Mouse (Mus musculus): ENCODE results near the gene Batf3.

Batf3 gene

GRCm38 (mm10) chr1:191085597-191085996 is 12.1 kb upstream of the Batf3 start:
- intact Hi-C loops (cut with DNase I): loop anchor here (10.0 kb wide), 1 partner anchor 189 kb away; no protein-coding TSS in a partner anchor

- intact Hi-C loops (cut with DNase I): loop anchor here (10.0 kb wide), 1 partner anchor 188 kb away; no protein-coding TSS in a partner anchor
These were observed 11.3 kb upstream of the Batf3 start for GRCm38 (mm10) chr1:191086304-191086878.

- intact Hi-C loops (cut with DNase I): loop anchor here (10.0 kb wide), 1 partner anchor 188 kb away; no protein-coding TSS in a partner anchor
These were observed 10.7 kb upstream of the Batf3 start for GRCm38 (mm10) chr1:191086960-191087359.

- intact Hi-C loops (cut with DNase I): loop anchor here (10.0 kb wide), 1 partner anchor 187 kb away; no protein-coding TSS in a partner anchor
These were observed 9.7 kb upstream of the Batf3 start for GRCm38 (mm10) chr1:191087955-191088354.

- intact Hi-C loops (cut with DNase I): loop anchor here (10.0 kb wide), 1 partner anchor 185 kb away; no protein-coding TSS in a partner anchor
These were observed 8.3 kb upstream of the Batf3 start for GRCm38 (mm10) chr1:191089355-191089754.

GRCm38 (mm10) chr1:191092050-191092449 is 5.6 kb upstream of the Batf3 start:
- intact Hi-C loops (cut with DNase I): no loop called here

- intact Hi-C loops (cut with DNase I): no loop called here
These were observed 4.1 kb upstream of the Batf3 start for GRCm38 (mm10) chr1:191093578-191093977.

GRCm38 (mm10) chr1:191095019-191095418 is 2.6 kb upstream of the Batf3 start:
- intact Hi-C loops (cut with DNase I): no loop called here

GRCm38 (mm10) chr1:191096871-191097681 is 571 bp upstream of the Batf3 start:
- intact Hi-C loops (cut with DNase I): no loop called here

GRCm38 (mm10) chr1:191099114-191099513 is 1.5 kb downstream of the Batf3 start:
- intact Hi-C loops (cut with DNase I): no loop called here

GRCm38 (mm10) chr1:191099772-191100291 is 2.2 kb downstream of the Batf3 start:
- intact Hi-C loops (cut with DNase I): no loop called here

- intact Hi-C loops (cut with DNase I): no loop called here
These were observed 5.2 kb downstream of the Batf3 start for GRCm38 (mm10) chr1:191102730-191103370.

GRCm38 (mm10) chr1:191105246-191105645 is 7.6 kb downstream of the Batf3 start:
- intact Hi-C loops (cut with DNase I): no loop called here

- intact Hi-C loops (cut with DNase I): no loop called here
These were observed 9.7 kb downstream of the Batf3 start for GRCm38 (mm10) chr1:191107306-191107705.

- intact Hi-C loops (cut with DNase I): no loop called here
These were observed 12.3 kb downstream of the Batf3 start for GRCm38 (mm10) chr1:191109907-191110306.

GRCm38 (mm10) chr1:191111146-191111545 is 13.5 kb downstream of the Batf3 start:
- intact Hi-C loops (cut with DNase I): no loop called here

GRCm38 (mm10) chr1:191114868-191115267 is 17.2 kb downstream of the Batf3 start:
- intact Hi-C loops (cut with DNase I): no loop called here

- intact Hi-C loops (cut with DNase I): no loop called here
These were observed 18.0 kb downstream of the Batf3 start for GRCm38 (mm10) chr1:191115514-191116238.

GRCm38 (mm10) chr1:191122744-191123143 is 25.1 kb downstream of the Batf3 start:
- intact Hi-C loops (cut with DNase I): no loop called here

GRCm38 (mm10) chr1:191123696-191124095 is 26.0 kb downstream of the Batf3 start:
- intact Hi-C loops (cut with DNase I): no loop called here

- intact Hi-C loops (cut with DNase I): no loop called here
These were observed 26.6 kb downstream of the Batf3 start for GRCm38 (mm10) chr1:191124288-191124687.

Data from adrenal gland (tissue).